Mouse (Mus musculus) heart, postnatal 14 days (tissue): ENCODE measurements around the gene Dpep2nb. TPM values are rescaled to one million over a fixed set of nuclear protein-coding genes. Genes with fewer than 3 reads are reported as not detected.
"Not testable (repeated sequence)": the region's sequence is repeated elsewhere in the genome, so short reads cannot be mapped to it uniquely, and the experiment has no call there.

Experiments used
- DNase-seq, 2 experiments: peaks; one replicate each; pipeline ENCODE4 v3.0.0; 2021 to 2022
- intact Hi-C: fragments of 180-260 bp; cut with DNase I; formaldehyde crosslinking; loops from one replicate; pipeline ENCODE4 v1.15.1; 2025
- long read RNA-seq, 2 experiments: library from polyadenylated mRNA; stranded (forward); transcript quantifications; one replicate each; pipeline ENCODE4 v2.0.0; 2021
- total RNA-seq, 2 experiments: library from RNA; stranded (reverse); gene quantifications; 2 replicates each; pipeline ENCODE4 v1.2.3; 2021

Dpep2nb gene
- not detected for total RNA-seq
- long read RNA-seq, experiment 1 = 0 reads
- long read RNA-seq, experiment 2 = 0 reads

- DNase-seq = no peak
- intact Hi-C loops = no loop called here
Observed at GRCm38 (mm10) chr8:106005875-106006274, at the start of gene Dpep2nb. Dpep2nb (minus strand) TSS chr8:106005975.

GRCm38 (mm10) chr8:106055038-106055437, 49.3 kb upstream of the Dpep2nb start:
- intact Hi-C loops = no loop called here
- DNase-seq = no peak

GRCm38 (mm10) chr8:106054190-106054811, 48.5 kb upstream of the Dpep2nb start:
- intact Hi-C loops = no loop called here
- DNase-seq = peak; percentile 38 to 47

DNA sequence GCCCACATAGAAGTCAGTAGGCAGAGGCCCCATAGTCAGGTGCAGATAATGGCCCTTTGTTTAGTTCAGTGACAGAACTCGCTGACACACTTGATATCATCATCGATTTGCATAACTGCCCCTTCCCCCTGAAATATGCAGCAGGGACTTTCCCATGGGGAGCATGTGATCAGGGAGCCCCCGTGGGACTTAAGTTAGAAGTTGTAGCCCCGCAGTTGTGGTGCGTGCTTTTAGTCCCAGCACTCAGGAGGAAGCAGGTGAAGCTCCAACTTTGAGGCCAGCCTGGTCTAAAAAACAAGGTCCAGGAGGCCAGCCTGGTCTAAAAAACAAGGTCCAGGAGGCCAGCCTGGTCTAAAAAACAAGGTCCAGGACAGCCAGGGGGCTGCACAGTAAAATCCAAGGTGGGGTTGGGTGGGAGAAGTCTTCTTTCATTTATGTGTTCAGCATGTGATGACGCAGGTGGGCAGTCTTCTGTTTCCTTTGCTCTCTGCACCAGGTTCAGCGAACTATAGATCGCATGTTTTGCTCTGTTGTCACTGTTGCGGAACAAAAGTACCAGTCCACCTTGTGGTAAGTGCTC, 46.8 kb upstream of the Dpep2nb start:
- intact Hi-C loops = no loop called here
- no peak for DNase-seq

- no peak for DNase-seq
- intact Hi-C loops = no loop called here
Observed at GRCm38 (mm10) chr8:106051068-106051467, 45.3 kb upstream of the Dpep2nb start.

DNA sequence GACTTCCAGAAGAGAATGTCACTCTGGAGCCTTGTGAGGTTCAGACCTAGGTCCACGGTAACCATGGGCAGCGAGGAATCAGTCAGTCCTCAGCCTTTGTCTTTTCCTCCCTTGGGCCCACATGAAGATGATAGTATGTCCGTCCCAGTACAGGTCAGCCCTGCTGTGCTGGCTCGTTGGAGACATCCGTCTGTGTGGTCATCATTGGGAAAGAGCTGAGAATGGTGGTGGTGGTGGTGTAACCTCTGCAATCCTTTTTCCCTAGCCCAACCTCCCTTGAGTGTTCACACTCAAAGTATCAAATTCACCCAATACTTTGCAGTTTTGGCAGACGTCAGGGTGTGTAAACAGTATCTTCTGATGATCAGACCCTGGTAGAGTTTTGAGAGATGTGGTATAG, 44.1 kb upstream of the Dpep2nb start:
- intact Hi-C loops = no loop called here
- no peak for DNase-seq

DNA sequence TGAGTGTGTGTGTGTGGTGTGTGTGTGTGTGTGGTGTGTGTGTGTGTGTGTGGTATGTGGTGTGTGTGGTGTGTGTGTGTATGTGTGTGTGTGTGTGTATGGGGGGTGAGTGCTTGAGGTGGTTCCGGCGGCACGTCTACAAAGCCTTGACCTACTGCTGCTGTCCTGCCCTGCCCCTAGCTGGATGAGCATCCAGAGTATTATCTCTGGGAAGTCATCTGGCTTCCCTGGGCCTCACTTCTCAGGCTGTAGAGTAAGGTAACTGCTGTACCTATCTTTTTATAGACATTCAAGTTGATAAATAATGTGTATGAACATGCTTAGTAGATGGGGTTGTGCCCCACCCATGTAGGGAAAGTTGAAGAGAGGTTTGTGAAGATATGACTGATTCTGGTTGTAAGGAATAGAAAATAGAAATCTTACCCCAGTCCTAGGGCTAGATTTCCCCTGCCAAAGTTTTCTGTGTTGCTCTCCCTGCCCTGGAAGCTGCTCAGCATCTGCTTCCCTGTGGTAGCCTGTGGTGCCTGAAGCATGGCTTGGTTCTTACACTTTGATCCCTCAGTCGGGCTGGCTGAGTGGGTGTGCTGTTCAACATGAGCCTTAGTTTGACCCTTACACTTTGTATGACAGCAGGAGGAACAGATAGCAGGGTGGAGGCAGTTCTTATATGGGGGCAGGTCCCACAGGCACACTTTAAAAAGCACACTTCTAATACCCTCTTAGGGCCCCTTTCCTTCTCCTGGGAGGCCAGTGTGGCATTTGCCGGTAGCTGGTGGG, 42.3 kb upstream of the Dpep2nb start:
- intact Hi-C loops = no loop called here
- DNase-seq = no peak

DNA sequence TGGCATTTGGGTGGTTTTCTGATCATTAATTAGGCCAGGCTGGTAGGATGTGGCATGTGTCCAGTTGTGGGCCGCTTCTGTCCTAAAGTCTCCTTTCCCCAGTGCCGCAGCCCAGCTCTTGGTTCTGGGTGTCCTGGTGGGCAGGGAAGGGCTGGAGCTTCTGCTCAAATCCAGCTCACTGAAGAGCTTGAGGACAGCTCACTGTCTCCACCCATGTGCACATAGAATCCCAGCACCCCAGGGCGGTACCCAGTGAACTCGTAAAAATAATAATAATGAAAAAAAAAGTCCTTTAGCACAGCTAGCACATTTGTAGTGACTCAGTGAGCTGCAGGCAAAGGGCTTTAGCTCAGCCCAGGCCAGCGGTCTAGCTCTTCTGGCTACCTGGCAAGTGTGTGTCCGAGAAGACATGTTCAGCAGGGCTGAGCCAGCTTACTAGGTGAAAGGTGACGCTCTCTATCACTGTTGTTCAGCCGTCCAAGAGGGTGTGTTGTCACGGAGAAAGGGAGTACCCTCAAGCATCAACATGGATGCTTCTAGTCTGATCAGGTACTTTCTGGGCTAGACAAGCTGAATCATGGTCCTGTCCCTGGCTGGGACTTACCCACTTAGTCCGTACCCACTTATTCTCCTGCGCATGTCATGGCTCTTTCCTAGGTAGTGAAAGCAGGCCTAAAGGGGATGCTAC, 41.2 kb upstream of the Dpep2nb start:
- intact Hi-C loops = no loop called here
- DNase-seq = no peak

DNA sequence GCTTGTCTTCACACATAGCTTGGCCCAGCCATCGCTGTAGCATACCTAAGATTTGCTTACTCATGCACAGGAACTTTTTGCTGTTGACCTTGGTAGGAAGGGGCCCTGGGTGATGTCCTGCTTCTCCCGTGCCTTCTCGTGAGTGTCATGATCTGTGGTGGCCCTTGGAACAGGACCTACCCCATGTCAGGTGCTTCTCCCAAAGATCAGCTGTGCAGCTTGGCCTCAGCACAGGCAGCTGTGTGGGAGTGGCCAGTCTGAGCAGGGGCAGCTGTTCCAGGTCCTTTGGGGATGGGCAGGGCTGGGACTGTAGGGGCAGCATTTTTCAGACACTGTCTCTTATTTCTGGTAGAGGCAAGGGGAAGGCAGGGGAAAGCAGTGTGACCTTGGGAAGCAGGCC, 38.4 kb upstream of the Dpep2nb start:
- intact Hi-C loops = no loop called here
- peak; percentile 56 to 71 for DNase-seq

DNA sequence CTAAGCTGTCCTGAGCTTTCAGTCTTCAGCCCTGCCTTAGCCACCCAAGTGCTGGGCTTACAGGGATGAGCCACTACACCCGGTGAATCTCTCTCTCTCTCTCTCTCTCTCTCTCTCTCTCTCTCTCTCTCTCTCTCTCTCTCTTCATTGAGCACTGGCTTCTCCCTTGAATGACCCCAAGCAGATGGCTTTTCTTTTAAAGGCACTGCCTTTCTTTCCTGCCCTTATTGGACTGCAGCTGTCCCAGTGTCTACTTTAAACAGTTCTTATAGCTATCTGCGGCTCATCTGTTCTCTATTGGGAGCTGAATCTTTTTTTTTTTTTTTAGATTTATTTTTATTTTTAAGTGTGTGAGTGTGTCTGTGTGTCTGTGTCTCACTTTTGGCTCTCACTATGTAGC, 37.3 kb upstream of the Dpep2nb start:
- DNase-seq = no peak
- intact Hi-C loops = no loop called here

GRCm38 (mm10) chr8:106040218-106040617, 34.4 kb upstream of the Dpep2nb start:
- intact Hi-C loops = no loop called here
- no peak for DNase-seq

DNA sequence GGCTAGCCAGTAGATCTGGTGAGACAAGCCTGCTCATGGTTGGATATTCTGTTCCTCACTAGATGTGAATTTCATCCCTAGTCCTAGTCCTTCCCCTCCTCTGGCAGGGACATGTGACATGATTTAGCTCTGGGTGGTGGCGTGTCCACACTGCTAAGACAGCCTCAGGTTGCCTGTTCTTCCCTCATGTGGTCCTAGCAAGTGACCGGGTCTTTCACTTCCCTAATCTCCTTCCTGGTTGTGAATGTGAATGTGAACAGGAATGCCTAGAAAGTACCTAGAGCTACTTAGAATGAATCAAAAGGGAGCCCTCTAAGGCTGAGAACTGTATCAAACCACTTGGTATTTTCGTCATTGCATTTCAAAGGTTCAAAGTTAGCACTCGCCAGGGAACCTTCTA, 33.8 kb upstream of the Dpep2nb start:
- intact Hi-C loops = no loop called here
- no peak for DNase-seq

DNA sequence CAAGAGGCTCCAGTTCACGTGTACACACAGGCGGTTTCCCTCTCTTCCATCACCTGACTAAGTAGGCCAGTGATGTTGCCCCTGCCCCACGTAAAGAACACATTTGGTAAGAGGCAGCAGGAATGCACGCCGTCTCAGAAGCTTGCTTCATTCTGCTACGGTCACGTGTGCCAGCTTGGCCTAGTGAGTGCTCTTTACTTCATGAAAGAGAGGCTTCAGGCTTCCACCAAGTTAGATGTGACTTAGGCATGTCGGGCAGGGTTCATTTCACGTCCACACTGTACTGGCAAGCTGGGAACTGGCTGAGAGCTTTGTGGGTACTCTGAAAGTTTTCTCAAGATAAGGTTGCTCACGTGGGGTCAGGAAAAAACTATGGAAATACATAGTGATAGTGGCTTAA, 32.9 kb upstream of the Dpep2nb start:
- intact Hi-C loops = no loop called here
- DNase-seq = no peak

GRCm38 (mm10) chr8:106022483-106022882, 16.7 kb upstream of the Dpep2nb start:
- peak; percentile 77 to 85 for DNase-seq
- intact Hi-C loops = loop anchor here (1.0 to 5.0 kb wide), 3 partner anchors 31 to 310 kb away; partner anchors contain the start of gene Dus2

DNA sequence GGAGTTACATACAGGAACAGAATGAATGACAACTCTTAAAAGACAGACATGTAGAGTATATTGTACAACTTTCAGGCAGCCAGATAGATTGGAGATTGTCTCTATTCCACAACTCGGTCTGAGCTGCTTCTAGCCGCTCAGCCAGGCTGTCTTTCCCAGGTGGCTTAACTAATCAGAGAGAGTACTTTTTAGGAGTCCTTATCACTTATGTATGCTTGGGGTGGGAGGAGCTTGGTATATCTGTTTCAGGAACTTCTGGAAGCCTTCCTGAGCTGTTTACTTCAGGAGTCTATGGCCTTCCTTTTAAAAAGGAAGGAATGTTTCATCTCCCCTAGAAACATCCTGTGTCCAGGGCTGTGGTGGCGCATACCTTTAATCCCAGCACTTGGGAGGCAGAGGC, 12.3 kb upstream of the Dpep2nb start:
- DNase-seq = no peak
- intact Hi-C loops = no loop called here

GRCm38 (mm10) chr8:106017130-106017529, 11.4 kb upstream of the Dpep2nb start:
- no peak for DNase-seq
- intact Hi-C loops = no loop called here

GRCm38 (mm10) chr8:106016284-106016683, 10.5 kb upstream of the Dpep2nb start:
- no peak for DNase-seq
- intact Hi-C loops = no loop called here

- intact Hi-C loops = loop anchor here (5.0 kb wide), 1 partner anchor 305 kb away; the partner anchor contains the start of genes 4933405L10Rik and Enkd1
- not testable (repeated sequence) for DNase-seq
Observed at GRCm38 (mm10) chr8:106012203-106012602, 6.4 kb upstream of the Dpep2nb start.

- intact Hi-C loops = loop anchor here (2.0 to 5.0 kb wide), 2 partner anchors 111 to 304 kb away; partner anchors contain the start of genes 4933405L10Rik, Enkd1 and Pskh1
- DNase-seq = no peak
Observed at GRCm38 (mm10) chr8:106011643-106011986, 5.8 kb upstream of the Dpep2nb start, which contains the start of gene Ddx28. Ddx28 (minus strand) TSS chr8:106011882.

DNA sequence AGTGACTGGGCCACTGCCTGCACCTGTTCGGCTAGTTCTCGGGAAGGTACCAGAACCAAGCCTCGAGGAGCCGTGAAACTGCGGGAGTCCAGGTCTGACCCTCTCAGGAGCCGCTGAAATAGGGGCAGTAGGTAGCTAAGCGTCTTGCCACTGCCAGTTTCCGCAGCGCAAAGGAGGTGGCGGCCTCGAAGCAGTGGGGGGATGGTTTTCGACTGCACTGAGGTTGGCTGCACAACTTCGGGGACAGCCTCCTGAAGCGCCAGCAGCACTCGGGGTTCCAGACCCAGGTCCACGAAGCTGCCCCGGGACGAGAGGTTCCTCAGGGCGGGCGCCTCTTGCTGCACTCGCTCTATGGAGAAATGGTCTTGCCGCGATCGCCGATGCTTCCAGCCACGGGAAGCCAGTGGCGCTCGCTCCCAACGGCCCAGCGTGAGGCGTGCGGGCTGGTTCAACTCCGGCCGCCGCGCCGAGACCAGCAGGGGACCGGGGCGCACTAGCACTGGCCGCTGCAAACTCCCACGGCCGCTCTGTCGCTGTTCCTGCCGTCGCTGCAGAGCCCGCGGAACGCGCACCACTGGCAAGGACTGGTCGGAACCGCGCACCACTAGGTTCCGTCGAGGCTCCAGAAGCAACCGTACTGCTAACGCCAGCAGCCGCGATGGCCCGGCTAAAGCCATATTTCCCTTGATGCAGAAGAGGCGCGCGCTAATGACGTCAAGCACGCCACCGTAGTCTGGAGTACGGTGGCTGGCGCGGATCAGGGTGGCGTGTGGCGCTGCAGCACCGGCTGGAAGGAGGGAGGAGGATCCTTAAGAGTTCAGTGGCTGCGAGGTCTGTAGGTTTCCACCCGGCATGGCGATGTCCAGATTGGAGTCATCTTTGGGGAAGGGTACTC, 5.2 kb upstream of the Dpep2nb start:
- DNase-seq = peak; percentile 91 to 94
- intact Hi-C loops = loop anchor here (2.0 to 5.0 kb wide), 2 partner anchors 110 to 304 kb away; partner anchors contain the start of genes 4933405L10Rik, Enkd1 and Pskh1
